Mouse (Mus musculus) hindbrain, embryonic 13.5 days (tissue): ENCODE data around the gene Kmt2d. TPM values are rescaled to one million over a fixed set of nuclear protein-coding genes. Genes with fewer than 3 reads are reported as not detected.
A peak's percentile ranks its signal among the peaks of the same experiment; 100 is the strongest.

ENCODE experiments used
- ATAC-seq: fragments of 200-750 bp; cut with Nextera tagmentation; 2 replicates; pipeline ENCODE4 v1.8.0; 2017; ENCODE audit warnings: moderate TSS enrichment; ENCODE audit not compliant: low FRiP score
- H3K27ac ChIP-seq: fragments of 300-500 bp; sonication (generic); 2 replicates; pipeline ENCODE4 v1.5.1; 2015; ENCODE audit warnings: inconsistent platforms, mild to moderate bottlenecking, moderate library complexity
- H3K27me3 ChIP-seq: fragments of 300-500 bp; sonication (generic); 2 replicates; pipeline ENCODE4 v1.6.1; 2015; ENCODE audit warnings: mild to moderate bottlenecking, inconsistent platforms
- H3K36me3 ChIP-seq: fragments of 300-500 bp; sonication (generic); 2 replicates; pipeline ENCODE4 v1.6.1; 2015; ENCODE audit warnings: mild to moderate bottlenecking, inconsistent platforms
- H3K4me1 ChIP-seq: fragments of 300-500 bp; sonication (generic); replicated peaks from 2 replicates; pipeline ENCODE4 v1.6.1; 2015; ENCODE audit warnings: inconsistent platforms
- H3K4me2 ChIP-seq: fragments of 300-500 bp; sonication (generic); 2 replicates; pipeline ENCODE4 v1.6.1; 2015; ENCODE audit warnings: inconsistent platforms, mild to moderate bottlenecking, moderate library complexity
- H3K4me3 ChIP-seq: fragments of 300-500 bp; sonication (generic); 2 replicates; pipeline ENCODE4 v1.5.1; 2015; ENCODE audit warnings: mild to moderate bottlenecking, inconsistent platforms
- H3K9ac ChIP-seq: fragments of 300-500 bp; sonication (generic); 2 replicates; pipeline ENCODE4 v1.6.1; 2015; ENCODE audit warnings: mild to moderate bottlenecking, inconsistent platforms
- H3K9me3 ChIP-seq: fragments of 300-500 bp; sonication (generic); 2 replicates; pipeline ENCODE4 v1.6.1; 2016; ENCODE audit warnings: inconsistent platforms
- WGBS: fragments of 180-500 bp; shearing (Covaris S2); methylation state at CpG from one replicate; pipeline ENCODE4 v1.1.7; 2015; 5-methylcytosine and 5-hydroxymethylcytosine counted together
- polyA plus RNA-seq: library from polyadenylated mRNA; unstranded; fragments of >200 nt; fragmentation: Nextera tagmentation; extraction: Ambion mirVana; gene quantifications from 2 replicates; pipeline ENCODE4 v1.2.1, GENCODE M21; 2015

Kmt2d gene
- polyA plus RNA-seq, 1 experiment from 2014 or later = 11.6 TPM

DNA sequence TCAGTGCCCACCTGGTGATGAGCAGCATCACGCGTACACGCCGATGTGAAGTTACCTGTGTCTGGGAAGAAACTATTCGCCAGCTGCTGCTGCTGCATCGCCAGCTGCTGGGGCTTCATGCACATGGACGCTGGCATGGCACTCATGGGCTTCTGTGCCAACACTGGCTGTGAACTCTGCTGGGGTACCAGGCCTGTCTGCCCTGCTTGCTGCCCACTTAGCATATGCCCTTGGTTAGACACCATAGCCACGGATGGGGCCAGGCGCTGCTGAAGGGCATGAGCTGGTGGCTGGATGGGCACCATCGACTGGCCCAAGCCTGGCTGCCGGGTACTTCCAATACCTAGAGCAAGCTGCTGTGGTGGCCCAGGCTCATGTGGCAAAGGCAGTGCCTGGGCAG is 21.8 kb downstream of the Kmt2d start:
- 96% methylated on average over 11 of the region's 11 CpGs for WGBS
- Histone ChIP-seq H3K4me3 (no peak overlapping the region), H3K27ac (no peak overlapping the region), H3K9ac (no peak overlapping the region), H3K4me2 (no peak overlapping the region), H3K4me1 (no peaks in the 10 kb centered on the region), H3K9me3 (no peaks in the 10 kb centered on the region), H3K27me3 (no peaks in the 10 kb centered on the region), H3K36me3 (peaks cover 100% of the 10 kb centered on the region)
- no peak for ATAC-seq

DNA sequence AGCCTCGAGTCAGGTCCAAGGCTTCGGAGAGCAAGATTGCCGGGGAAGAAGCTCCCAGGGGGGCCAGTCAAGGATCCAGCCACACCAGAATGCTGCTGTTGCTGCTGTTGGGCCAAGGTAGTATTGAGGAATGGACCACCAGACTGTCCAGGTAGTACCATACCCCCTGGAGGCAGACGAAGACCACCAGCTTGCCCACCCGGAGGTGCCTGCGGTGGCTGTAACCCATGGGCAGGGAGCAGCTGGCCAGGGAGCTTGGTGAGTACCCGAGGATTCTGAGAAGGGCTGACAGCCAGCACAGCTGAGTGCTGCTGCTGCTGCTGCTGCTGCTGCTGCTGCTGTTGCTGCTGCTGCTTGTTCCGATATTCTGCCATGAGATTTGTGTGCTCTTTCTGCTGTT is 24.9 kb downstream of the Kmt2d start:
- peaks cover 100% of the 10 kb centered on the region for H3K36me3 ChIP-seq
- WGBS = 91% methylated on average over 8 of the region's 8 CpGs
- no peaks in the 10 kb centered on the region for H3K27me3 ChIP-seq
- H3K4me1 ChIP-seq = no peaks in the 10 kb centered on the region
- no peak for ATAC-seq
- no peaks in the 10 kb centered on the region for H3K9me3 ChIP-seq
- H3K27ac ChIP-seq = no peak overlapping the region
- H3K4me2 ChIP-seq = no peak overlapping the region
- no peak overlapping the region for H3K9ac ChIP-seq
- H3K4me3 ChIP-seq = no peak overlapping the region

DNA sequence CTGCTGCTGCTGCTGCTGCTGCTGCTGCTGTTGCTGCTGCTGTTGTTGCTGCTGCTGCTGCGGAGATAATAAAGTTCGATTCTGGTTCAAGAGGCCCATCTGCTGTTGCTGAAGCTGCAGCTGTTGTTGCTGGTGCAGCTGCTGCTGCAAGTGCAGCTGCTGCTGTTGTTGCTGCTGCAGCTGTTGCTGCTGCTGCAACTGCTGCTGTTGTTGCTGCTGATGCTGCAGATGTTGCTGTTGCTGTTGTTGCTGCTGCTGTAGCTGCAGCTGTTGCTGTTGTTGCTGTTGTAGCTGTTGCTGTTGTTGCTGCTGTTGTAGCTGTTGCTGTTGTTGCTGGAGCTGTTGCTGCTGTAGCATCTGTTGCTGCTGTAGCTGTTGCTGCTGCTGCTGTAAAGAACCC is 25.9 kb downstream of the Kmt2d start:
- WGBS = 98% methylated on average over 2 of the region's 2 CpGs
- Histone ChIP-seq H3K4me1 (no peaks in the 10 kb centered on the region), H3K27ac (no peak overlapping the region), H3K27me3 (no peaks in the 10 kb centered on the region), H3K4me3 (no peak overlapping the region), H3K4me2 (no peak overlapping the region), H3K9me3 (no peaks in the 10 kb centered on the region), H3K36me3 (peaks cover 100% of the 10 kb centered on the region), H3K9ac (no peak overlapping the region)
- ATAC-seq = no peak

DNA sequence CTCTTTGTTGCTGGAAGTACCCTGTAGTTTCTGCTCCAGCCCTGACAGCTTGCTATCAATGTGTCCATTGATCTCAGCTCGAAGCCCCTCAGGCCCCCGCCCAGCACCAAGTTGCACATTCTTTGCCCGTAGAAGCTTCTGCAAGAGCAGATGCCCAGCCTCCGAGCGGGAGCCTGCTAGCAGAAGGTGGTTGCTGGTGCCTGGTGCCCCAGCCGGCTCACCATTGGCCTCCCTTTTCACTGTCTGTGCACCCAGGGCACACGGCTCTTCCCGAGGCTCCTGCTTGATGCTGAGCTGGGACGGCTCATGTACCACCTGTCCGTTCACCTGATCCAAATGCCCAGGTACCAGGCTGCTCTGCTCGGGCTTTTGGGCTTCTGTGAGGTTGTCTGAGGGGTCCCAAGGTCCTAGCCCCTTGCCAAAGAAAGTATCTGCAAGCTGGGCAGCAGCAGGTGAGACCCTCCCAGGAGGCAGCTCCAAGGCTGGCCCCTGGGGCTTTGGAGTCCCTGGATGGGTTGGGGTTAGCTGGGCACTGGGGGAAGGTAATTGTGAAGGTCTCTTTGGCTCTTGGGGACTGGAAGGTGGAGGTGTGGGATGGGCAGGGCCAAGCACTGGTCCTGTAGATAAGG is 27.3 kb downstream of the Kmt2d start:
- no peak for ATAC-seq
- H3K4me1 ChIP-seq = no peaks in the 10 kb centered on the region
- H3K9me3 ChIP-seq = no peaks in the 10 kb centered on the region

DNA sequence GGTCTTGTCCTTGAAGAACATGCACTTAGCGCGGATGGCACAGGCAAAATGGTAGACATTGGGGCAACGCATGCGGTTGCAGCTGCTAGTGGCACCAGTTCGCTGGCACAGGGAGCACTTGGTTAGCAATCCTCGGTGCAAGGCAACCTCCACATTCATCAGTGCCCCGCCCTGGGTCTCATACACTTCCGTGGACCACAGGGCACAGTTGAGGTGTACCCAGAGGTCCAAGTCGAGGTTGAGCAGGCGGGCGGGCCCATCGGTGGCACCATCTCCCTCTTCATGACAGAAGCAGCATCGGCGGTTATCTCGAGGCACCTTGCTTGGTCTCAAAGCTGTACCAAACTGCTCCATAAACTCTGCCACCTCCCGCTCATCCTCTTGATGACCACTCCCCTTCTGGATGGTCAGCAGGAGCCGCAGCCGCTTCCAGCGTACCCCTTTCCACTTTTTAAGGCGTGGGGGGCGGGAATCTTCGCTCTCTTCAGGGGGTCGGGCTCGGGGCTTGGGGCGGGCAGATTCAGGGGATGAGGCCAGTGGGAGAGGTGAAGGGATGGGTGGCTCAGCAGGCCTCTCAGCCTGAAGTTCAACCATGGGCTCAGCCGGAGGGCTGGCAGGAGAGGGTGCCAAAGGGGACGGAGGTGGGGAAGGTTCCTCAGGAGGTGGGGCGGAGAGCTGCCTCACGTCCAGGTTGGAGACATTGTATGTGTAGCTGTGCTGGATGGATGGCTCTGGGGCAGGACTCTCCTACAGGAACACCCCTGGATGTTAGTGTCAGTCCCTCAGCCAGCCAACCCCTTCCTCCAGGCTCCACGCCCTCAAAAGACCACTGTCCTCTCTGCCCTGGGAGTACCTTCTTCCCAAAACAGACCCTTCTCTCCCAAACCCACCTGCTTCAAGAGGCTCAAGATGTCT is 31.1 kb downstream of the Kmt2d start:
- Histone ChIP-seq H3K9me3 (no peaks in the 10 kb centered on the region), H3K36me3 (peaks cover 100% of the 10 kb centered on the region), H3K4me2 (no peak overlapping the region), H3K4me1 (no peaks in the 10 kb centered on the region), H3K9ac (no peak overlapping the region), H3K27me3 (no peaks in the 10 kb centered on the region), H3K4me3 (no peak overlapping the region), H3K27ac (no peak overlapping the region)
- WGBS = 94% methylated on average over 30 of the region's 30 CpGs
- ATAC-seq = no peak

More for the DNA sequence above, 27.3 kb downstream of the Kmt2d start:
- Histone ChIP-seq H3K36me3 (peaks cover 100% of the 10 kb centered on the region), H3K4me3 (no peak overlapping the region), H3K27ac (no peak overlapping the region), H3K4me2 (no peak overlapping the region), H3K27me3 (no peaks in the 10 kb centered on the region), H3K9ac (no peak overlapping the region)
- 89% methylated on average over 11 of the region's 11 CpGs for WGBS

DNA sequence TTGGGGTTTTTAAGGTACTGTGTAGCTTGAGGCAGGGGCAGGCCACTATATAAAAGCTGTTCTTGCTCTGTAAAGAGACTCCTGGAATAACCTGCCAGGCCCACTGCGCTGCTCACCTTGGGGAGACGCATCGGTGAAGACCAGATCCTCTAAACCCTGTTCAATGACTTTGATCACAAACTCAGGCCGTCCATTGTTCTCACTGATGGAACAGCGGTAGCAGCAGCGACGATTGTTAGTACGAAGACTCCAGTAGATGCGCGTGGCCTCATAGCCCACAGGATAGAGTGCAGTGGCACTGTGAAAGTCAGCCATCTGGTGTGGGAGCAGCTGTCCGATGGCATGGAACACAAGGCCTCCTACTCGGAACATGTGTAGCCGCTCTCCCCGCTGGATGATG is 31.8 kb downstream of the Kmt2d start:
- Histone ChIP-seq H3K4me2 (no peak overlapping the region), H3K4me3 (no peak overlapping the region), H3K36me3 (peaks cover 100% of the 10 kb centered on the region), H3K27ac (no peak overlapping the region), H3K4me1 (no peaks in the 10 kb centered on the region), H3K27me3 (no peaks in the 10 kb centered on the region), H3K9me3 (no peaks in the 10 kb centered on the region), H3K9ac (no peak overlapping the region)
- 95% methylated on average over 14 of the region's 14 CpGs for WGBS
- ATAC-seq = no peak

DNA sequence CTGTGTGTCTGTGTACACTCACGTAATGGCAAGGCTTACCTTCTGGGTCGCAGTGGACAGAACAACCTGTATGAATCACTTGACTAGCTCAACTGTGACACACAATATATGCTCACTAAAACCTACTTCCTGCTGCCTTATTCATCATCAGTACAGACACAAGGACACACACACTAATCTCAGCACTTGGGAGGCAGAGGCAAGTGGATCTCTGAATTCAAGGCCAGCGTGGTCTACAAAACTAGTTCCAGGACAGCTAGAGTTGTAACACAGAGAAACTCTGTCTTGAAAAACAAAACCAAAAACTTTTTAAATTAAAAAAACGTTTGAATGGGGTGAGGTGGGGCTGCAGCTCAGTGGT is 33.3 kb downstream of the Kmt2d start:
- H3K4me2 ChIP-seq = no peak overlapping the region
- no peak overlapping the region for H3K4me3 ChIP-seq
- H3K9me3 ChIP-seq = no peaks in the 10 kb centered on the region
- H3K27me3 ChIP-seq = no peaks in the 10 kb centered on the region
- H3K36me3 ChIP-seq = peaks cover 99% of the 10 kb centered on the region
- H3K4me1 ChIP-seq = no peaks in the 10 kb centered on the region
- no peak overlapping the region for H3K27ac ChIP-seq
- no peak overlapping the region for H3K9ac ChIP-seq
- WGBS = 81% methylated on average over 4 of the region's 4 CpGs
- no peak for ATAC-seq

DNA sequence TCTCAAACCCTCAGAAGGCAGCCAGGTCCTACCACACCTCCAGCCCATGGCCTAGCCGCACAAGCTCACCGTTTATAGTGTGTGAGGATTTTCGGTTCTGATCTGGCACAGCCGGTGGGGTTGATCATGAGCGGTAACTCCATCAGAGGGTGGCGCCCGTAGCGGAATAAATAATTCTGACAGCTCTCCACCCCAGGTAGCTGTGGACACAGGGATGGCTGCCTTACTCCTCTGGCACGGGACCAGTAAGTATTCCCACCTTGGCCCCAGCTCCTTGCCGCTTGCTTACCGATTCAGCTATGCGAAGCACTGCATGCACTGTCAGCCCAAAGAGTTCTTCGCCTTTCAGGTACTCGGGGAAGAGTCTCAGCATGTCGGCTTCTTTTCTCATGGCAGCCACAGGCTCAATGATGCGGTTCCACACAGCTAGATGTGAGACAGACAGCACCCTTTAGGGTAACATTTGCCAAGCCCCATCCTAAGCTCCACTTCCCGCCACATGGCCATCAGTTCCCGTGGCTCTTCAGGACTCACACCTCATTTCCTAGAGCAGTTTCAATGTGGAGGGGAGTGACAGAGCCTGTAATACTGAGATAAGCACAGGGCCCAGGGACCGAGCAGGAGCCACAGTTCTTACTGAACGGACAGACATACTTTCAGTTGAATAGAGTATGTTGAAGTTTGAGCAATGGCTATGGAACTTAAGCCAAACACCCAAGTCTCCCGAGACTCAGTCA is 33.8 kb downstream of the Kmt2d start:
- WGBS = 95% methylated on average over 21 of the region's 21 CpGs
- H3K4me1 ChIP-seq = peaks cover under 1% of the 10 kb centered on the region
- no peak overlapping the region for H3K4me2 ChIP-seq
- no peak overlapping the region for H3K4me3 ChIP-seq
- no peak for ATAC-seq
- H3K9ac ChIP-seq = no peak overlapping the region
- no peak overlapping the region for H3K27ac ChIP-seq
- no peaks in the 10 kb centered on the region for H3K27me3 ChIP-seq
- peaks cover 93% of the 10 kb centered on the region for H3K36me3 ChIP-seq
- H3K9me3 ChIP-seq = no peaks in the 10 kb centered on the region

DNA sequence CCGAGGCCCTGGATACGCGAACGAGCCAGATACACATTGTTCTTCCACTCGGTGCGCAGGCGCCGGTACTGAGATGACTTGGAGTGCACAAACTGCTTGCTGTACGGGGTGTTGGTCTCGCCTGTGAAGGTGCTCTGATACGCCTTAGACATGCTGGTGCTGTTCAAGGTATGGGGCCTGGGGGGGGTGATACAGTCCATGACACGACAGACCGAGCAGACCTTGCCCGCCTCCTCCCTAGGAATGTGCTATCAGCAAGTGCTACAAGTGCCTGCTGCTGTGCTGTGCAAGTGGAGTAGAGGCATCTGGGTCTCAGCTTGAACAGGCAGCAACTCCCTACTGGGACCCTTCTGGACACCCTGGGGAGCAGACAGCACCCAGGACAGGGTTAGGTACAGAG is 35.7 kb downstream of the Kmt2d start:
- no peak overlapping the region for H3K27ac ChIP-seq
- peaks cover 75% of the 10 kb centered on the region for H3K36me3 ChIP-seq
- ATAC-seq = no peak
- H3K4me3 ChIP-seq = no peak overlapping the region
- 95% methylated on average over 14 of the region's 14 CpGs for WGBS
- no peaks in the 10 kb centered on the region for H3K9me3 ChIP-seq
- H3K9ac ChIP-seq = no peak overlapping the region
- no peak overlapping the region for H3K4me2 ChIP-seq
- peaks cover 7% of the 10 kb centered on the region for H3K4me1 ChIP-seq
- no peaks in the 10 kb centered on the region for H3K27me3 ChIP-seq

DNA sequence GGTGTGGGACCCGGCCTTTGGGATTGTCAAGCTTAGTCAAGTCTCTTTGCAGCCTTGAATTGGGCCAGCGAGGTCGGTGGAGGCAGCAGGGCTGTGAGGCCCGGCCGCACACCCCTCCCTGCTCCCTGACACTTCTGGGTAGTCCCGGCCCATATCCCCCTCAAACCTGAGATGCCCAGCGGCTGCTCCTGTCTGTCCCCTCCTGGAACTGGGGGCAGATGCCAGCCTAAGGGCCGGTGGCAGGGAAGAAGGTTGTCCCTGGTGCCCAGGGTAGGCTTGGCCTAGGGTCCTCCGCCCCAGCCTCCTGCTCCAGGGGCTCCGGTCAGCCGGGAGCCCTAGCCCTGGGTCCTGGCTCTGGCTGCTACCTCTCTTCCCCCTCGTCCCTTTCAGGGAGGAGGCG is 36.9 kb downstream of the Kmt2d start:
- Histone ChIP-seq H3K9ac (peak overlapping the region; percentile 46; the same call in 1 of the 2 replicates), H3K4me3 (no peak overlapping the region), H3K27ac (no peak overlapping the region), H3K4me1 (peaks cover 16% of the 10 kb centered on the region), H3K9me3 (no peaks in the 10 kb centered on the region), H3K36me3 (peaks cover 62% of the 10 kb centered on the region), H3K4me2 (no peak overlapping the region), H3K27me3 (no peaks in the 10 kb centered on the region)
- 87% methylated on average over 13 of the region's 13 CpGs for WGBS
- ATAC-seq = no peak

DNA sequence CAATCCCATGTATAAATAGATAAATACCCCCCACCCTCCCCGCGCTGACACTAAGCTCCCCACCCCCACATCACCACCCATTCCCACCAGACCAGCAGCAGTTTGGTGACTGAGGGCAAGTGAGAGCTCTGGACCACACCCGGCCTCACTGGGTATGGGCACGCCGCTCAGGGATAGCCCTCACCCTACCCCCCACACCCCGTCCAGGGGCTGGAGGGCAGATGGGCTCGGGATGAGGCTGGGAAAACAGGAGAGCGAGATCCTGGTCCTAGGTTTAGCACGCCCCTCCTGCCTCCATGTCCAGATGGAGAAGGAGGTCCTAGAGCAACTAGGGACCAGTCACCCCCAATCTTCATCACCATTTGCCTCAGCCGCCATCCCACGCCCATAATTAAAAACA is 37.7 kb downstream of the Kmt2d start:
- Histone ChIP-seq H3K9ac (no peak overlapping the region), H3K4me3 (no peak overlapping the region)
- 89% methylated on average over 11 of the region's 11 CpGs for WGBS

More for the DNA sequence above, 37.7 kb downstream of the Kmt2d start:
- Histone ChIP-seq H3K27ac (no peak overlapping the region), H3K36me3 (peaks cover 54% of the 10 kb centered on the region), H3K4me1 (peaks cover 18% of the 10 kb centered on the region), H3K27me3 (no peaks in the 10 kb centered on the region), H3K9me3 (no peaks in the 10 kb centered on the region), H3K4me2 (no peak overlapping the region)
- ATAC-seq = no peak
